Mouse (Mus musculus) c-Kit-positive CD71-positive TER-119-positive erythroid progenitor cells, embryonic 14.5 days (primary cell): ENCODE data around the gene Rdh13.
"Not testable (repeated sequence)": the region's sequence is repeated elsewhere in the genome, so short reads cannot be mapped to it uniquely, and the experiment has no call there.

Experiments
- DNase-seq: peaks from one replicate; pipeline ENCODE4 v3.0.0-alpha.2; 2013; ENCODE audit warnings: low spot score

The Rdh13 gene

GRCm38 (mm10) chr7:4432026-4432425 is 13.4 kb downstream of the Rdh13 start:
- no peak for DNase-seq

- DNase-seq = peak; percentile 66
These were observed 13.9 kb downstream of the Rdh13 start for GRCm38 (mm10) chr7:4431548-4431947.

- DNase-seq = no peak
These were observed 15.1 kb downstream of the Rdh13 start for GRCm38 (mm10) chr7:4430246-4430844.

GRCm38 (mm10) chr7:4427161-4427912 is 18.1 kb downstream of the Rdh13 start:
- DNase-seq = peak; percentile 91

- no peak for DNase-seq
These were observed 25.2 kb downstream of the Rdh13 start for GRCm38 (mm10) chr7:4420230-4420629.

GRCm38 (mm10) chr7:4419681-4420080 is 25.8 kb downstream of the Rdh13 start:
- DNase-seq = no peak

GRCm38 (mm10) chr7:4412406-4412805 is 33.0 kb downstream of the Rdh13 start:
- DNase-seq = not testable (repeated sequence)

GRCm38 (mm10) chr7:4397730-4398129 is 47.7 kb downstream of the Rdh13 start, which contains the start of gene Gp6:
Gene Gp6, minus strand, starts transcription at chr7:4397744.
- DNase-seq = no peak
